Mouse (Mus musculus): Measurements from ENCODE around the gene Mtch1. TPM values are rescaled to one million over a fixed set of nuclear protein-coding genes. Genes with fewer than 3 reads are reported as not detected.

Mtch1 gene
- polyA plus RNA-seq, 1 experiment from 2014 or later: 407 TPM

DNA sequence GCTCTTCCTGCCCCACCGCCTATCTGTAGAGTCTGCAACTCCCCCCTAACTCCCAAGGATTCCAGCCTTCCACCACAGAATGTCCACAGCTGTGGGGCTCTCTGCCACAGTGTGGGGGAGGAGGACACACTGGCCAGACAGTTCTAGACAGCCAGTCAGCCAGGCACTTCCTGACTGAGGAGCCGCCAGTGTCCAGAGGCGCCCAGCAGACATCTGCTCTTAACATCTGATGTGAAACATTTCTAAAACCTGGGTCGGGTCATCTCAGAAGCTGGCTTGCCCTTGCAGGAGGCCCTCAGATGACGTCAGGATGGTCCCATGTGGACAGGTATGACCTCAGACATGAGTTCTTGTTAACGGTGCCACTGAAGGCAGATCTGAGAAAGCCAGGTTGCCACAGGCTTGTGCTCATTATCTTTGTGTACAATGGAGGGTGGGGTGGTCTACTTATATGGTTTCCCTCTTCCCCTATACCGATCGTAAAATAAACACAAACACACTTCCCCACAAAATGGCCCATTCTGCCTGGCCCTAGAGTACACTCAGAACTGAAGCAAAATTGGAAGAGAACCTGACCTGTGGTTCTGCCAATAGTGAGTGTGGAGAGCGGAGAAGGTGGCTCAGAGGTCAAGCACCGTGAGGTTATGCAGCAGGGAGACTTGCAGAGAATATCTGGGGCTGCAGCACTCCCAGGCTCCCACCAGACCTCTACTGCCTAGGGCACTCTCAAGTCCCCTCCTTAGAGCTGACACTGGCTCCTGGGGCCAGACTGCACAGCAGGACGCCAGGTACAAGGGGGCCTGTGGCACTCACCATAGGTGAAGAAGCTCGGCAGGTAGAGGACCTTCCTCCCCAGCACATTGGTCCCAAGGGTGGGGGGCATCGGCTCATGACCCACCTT lies 5.5 kb downstream of the Mtch1 start:
- peak; percentile 20; the same call in 1 of the 2 replicates for ATAC-seq (ENCODE audit: low FRiP score, low read depth)
- Histone ChIP-seq H3K9ac (replicated peaks) (no peak overlapping the region), H3K27ac (replicated peaks) (peak overlapping the region; percentile 65), H3K4me3 (no peak overlapping the region), H3K36me3 (peaks cover 60% of the 10 kb centered on the region), H3K9me3 (no peaks in the 10 kb centered on the region), H3K4me2 (replicated peaks) (peak overlapping the region; percentile 11; the same call in 1 of the 2 replicates), H3K4me1 (peaks cover 41% of the 10 kb centered on the region), H3K27me3 (no peaks in the 10 kb centered on the region)
- 55% methylated on average over 13 of the region's 13 CpGs for WGBS

DNA sequence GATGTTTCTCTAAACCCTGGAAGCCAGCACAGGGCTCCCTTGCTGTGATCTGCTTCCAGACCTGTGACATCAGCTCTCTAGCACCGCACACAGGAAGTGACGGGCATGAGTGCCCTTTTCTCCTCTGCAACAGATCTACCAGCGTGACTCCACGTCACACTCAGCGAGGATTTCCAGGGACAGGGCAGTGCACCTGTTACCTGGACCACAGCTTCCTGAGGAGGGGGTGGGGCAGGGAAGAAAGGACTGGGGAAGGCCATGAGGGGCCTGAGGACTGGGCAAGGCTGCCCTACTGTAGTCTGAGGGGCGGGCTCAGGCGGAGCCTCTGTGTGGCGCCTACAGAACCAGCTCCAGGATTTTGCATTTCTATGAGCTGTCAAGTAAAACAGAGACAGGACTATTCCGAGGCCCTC lies 6.1 kb downstream of the Mtch1 start:
- H3K27ac ChIP-seq (replicated peaks): peak overlapping the region; percentile 65
- H3K4me1 ChIP-seq: peaks cover 40% of the 10 kb centered on the region
- peaks cover 66% of the 10 kb centered on the region for H3K36me3 ChIP-seq
- 18% methylated on average over 9 of the region's 9 CpGs for whole genome bisulfite sequencing
- H3K4me3 ChIP-seq: no peak overlapping the region
- peak overlapping the region; percentile 11; the same call in 1 of the 2 replicates for H3K4me2 ChIP-seq (replicated peaks)
- ATAC-seq (ENCODE audit: low FRiP score, low read depth): peak; percentile 61; the same call in 1 of the 2 replicates
- H3K9ac ChIP-seq (replicated peaks): no peak overlapping the region
- H3K27me3 ChIP-seq: no peaks in the 10 kb centered on the region
- H3K9me3 ChIP-seq: no peaks in the 10 kb centered on the region

DNA sequence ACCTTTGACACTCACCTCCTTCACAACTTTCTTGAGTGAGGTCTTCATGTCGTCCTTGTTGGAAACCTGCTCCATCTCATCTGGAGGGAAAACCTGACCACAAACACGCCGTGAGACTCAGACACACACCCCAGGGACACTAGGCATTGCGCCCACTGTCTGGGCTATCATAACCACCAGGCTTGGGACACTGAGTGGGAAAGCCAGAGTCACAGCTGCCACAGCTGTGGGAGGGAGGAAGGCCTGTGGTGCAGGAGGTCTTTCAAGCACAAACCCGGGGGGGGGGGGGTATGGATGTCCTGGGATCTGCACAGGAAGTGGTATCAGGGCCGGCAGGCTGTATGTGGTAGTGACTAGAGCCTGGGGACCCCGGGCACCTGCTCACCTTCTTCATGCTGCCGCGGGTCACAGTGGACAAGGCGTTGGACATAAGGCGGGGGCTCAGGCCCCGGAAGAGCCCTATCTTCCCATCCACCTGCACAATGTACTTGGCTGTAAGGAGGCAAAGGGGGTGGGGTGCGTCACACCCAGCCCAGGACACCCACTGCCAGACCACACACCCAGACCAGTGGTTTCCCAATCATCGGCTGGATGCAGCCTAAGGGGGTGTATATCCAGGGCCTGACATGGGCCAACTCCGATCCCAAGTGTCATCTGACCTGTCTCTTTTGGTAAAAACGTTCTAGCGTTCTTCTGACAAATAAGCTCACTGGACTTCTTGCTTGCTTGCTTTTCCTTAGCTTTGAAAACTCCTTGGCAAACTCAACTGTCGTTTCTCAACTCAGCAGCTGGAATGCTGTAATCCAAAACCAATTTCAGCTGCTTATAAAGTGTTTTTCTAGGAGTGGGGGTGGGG lies 7.1 kb downstream of the Mtch1 start:
- Histone ChIP-seq H3K4me2 (replicated peaks) (no peak overlapping the region), H3K9me3 (no peaks in the 10 kb centered on the region), H3K36me3 (peaks cover 76% of the 10 kb centered on the region), H3K27ac (replicated peaks) (no peak overlapping the region), H3K4me1 (peaks cover 30% of the 10 kb centered on the region), H3K9ac (replicated peaks) (no peak overlapping the region), H3K27me3 (no peaks in the 10 kb centered on the region), H3K4me3 (no peak overlapping the region)
- ATAC-seq (ENCODE audit: low FRiP score, low read depth): no peak
- 90% methylated on average over 18 of the region's 18 CpGs for WGBS

DNA sequence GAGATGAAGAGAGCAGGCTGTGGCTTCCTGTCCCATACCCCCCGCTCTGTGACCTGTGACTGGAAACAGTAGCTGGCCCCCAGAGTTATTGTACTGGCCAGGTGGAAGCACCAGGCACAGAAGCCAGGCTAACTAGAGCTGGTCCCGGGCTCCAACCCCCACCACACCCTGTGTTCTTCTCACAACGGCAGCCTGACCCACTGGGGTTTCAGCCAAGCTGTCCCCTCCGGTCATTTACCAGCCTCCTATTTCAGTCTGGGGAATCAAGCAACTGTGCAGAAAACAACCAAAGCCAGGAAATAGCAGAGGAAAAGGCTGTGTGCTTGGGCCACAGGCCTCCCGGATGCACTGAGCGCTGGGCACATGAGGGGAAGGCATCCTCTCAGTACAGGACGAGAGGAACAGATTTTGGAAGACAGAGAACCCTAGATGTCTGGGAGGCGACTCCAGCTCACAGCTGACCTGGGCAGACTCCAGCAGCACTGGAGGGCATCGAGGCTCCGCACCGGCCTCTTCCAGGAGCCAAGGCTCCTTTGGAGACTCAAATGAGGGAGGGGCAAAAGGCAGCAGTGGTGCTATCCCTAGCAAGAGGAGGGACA lies 8.5 kb downstream of the Mtch1 start:
- peaks cover 85% of the 10 kb centered on the region for H3K36me3 ChIP-seq
- H3K4me1 ChIP-seq: peaks cover 26% of the 10 kb centered on the region
- no peak overlapping the region for H3K4me2 ChIP-seq (replicated peaks)
- H3K9me3 ChIP-seq: no peaks in the 10 kb centered on the region
- no peak for ATAC-seq (ENCODE audit: low FRiP score, low read depth)
- no peaks in the 10 kb centered on the region for H3K27me3 ChIP-seq
- no peak overlapping the region for H3K4me3 ChIP-seq
- H3K27ac ChIP-seq (replicated peaks): no peak overlapping the region
- WGBS: 86% methylated on average over 11 of the region's 11 CpGs
- no peak overlapping the region for H3K9ac ChIP-seq (replicated peaks)

DNA sequence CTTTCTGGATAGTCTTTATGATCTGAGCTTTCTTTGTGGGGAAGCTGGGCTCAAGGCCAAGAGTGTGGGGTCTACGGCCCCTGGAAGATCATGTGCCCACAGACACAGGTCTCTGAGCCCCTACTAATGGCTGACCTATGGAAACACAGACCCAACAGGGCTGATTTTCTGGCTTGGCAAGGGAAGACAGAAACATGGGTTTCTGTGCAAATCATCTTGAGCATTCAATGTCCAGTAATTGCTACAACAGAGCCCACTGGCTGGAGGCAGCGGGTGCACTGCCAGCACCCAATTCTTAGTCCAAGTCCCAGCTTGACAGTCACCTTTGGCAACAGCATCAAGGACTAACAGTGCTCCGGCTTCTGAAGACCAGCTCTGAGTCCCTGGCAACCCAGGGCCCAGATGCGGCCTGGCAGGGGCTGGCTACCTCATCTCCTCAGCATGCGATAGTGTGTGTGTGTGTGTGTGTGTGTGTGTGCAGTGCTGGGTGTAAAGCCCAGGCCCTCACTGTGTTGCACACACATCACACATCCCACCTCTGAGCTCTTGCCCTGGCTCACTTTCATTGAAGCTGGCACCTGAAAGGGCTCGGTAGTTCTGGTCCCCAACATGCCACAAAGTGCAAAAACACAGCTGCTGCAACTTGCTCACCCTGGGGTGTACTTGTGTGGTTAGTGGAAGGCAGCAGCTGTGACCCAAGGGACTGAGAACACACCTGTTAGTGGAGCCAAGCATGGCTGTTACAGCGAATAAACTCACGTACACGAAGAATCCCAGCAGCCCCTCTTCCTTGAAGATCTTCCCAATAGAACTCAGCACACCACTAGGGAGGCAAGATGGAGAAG lies 9.5 kb downstream of the Mtch1 start:
- no peak overlapping the region; the same call in 1 of the 2 replicates for H3K27ac ChIP-seq (replicated peaks)

DNA sequence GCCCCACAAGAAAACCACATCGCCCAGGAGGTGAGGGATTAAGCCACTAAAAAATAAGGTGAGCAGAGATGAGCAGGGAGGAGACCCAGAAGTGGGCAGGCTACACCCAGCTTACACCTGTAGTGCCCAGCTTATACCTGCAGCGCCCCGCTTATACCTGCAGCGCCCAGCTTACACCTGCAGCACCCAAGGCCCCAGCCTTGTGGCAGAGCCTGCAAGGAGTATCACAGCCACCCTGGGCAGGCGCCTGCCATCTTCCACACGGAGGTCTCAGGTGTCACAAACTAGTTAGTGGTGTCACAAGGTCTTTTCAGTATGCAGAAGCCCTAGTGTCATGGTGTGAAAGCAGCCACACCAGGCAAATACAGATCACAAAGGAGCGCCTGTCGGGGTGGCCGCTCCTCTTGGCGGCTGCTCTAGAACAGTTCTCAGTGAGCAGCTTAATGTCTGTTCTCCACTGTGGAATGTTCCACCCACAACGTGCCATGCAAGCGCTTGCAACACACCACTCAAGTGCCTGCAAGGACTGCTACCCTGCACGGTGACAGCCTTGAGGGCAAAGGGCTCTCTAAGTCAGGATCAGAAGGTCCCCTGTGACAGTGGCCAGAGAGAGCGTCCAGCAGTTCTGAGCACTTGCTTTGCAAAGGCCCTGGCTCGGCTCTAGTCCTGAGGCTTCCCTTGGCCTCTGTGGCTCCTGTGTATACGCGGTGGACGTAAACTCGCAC lies 11.3 kb downstream of the Mtch1 start:
- 94% methylated on average over 19 of the region's 19 CpGs for WGBS
- Histone ChIP-seq H3K9me3 (no peaks in the 10 kb centered on the region), H3K4me3 (no peak overlapping the region), H3K4me1 (peaks cover 16% of the 10 kb centered on the region), H3K36me3 (peaks cover 92% of the 10 kb centered on the region), H3K27ac (replicated peaks) (no peak overlapping the region), H3K9ac (replicated peaks) (no peak overlapping the region), H3K27me3 (no peaks in the 10 kb centered on the region), H3K4me2 (replicated peaks) (no peak overlapping the region)
- no peak for ATAC-seq (ENCODE audit: low FRiP score, low read depth)

More for the DNA sequence above, 9.5 kb downstream of the Mtch1 start:
- no peak for ATAC-seq (ENCODE audit: low FRiP score, low read depth)
- Histone ChIP-seq H3K36me3 (peaks cover 86% of the 10 kb centered on the region), H3K4me2 (replicated peaks) (no peak overlapping the region), H3K9ac (replicated peaks) (no peak overlapping the region), H3K9me3 (no peaks in the 10 kb centered on the region), H3K4me1 (peaks cover 26% of the 10 kb centered on the region), H3K27me3 (no peaks in the 10 kb centered on the region), H3K4me3 (no peak overlapping the region)
- 94% methylated on average over 9 of the region's 9 CpGs for WGBS

DNA sequence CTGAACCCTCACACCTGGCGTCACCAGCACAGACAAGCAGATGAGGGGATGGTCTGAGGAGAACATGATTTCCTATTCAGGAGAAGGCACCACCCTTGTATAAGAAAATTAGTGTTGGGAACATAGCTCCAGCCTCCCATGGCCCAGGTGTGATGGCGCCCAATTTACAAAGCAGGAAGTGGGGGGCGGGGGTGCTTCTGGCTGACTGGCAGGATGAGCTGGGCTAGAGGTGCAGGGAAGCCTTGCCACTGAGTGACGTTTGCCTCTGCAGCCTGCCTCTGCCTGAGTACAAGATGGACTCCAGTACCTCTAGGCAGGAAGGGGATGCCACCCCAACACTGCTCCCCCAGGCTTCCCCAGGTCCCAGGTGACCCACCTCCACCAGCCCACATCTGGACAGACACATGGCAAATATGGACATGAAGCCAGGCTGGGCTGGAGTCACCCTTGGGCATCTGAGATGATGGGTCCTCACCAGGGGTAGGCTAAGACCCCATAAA lies 15.5 kb downstream of the Mtch1 start:
- peaks cover 6% of the 10 kb centered on the region; the same call in 1 of the 2 replicates for H3K27me3 ChIP-seq
- no peak overlapping the region for H3K4me2 ChIP-seq (replicated peaks)
- 88% methylated on average over 4 of the region's 4 CpGs for WGBS
- peaks cover 32% of the 10 kb centered on the region for H3K4me1 ChIP-seq
- ATAC-seq (ENCODE audit: low FRiP score, low read depth): no peak
- H3K9me3 ChIP-seq: no peaks in the 10 kb centered on the region
- peak overlapping the region; percentile 70; the same call in 1 of the 2 replicates for H3K27ac ChIP-seq (replicated peaks)
- no peak overlapping the region for H3K9ac ChIP-seq (replicated peaks)
- H3K4me3 ChIP-seq: no peak overlapping the region
- H3K36me3 ChIP-seq: peaks cover 62% of the 10 kb centered on the region

DNA sequence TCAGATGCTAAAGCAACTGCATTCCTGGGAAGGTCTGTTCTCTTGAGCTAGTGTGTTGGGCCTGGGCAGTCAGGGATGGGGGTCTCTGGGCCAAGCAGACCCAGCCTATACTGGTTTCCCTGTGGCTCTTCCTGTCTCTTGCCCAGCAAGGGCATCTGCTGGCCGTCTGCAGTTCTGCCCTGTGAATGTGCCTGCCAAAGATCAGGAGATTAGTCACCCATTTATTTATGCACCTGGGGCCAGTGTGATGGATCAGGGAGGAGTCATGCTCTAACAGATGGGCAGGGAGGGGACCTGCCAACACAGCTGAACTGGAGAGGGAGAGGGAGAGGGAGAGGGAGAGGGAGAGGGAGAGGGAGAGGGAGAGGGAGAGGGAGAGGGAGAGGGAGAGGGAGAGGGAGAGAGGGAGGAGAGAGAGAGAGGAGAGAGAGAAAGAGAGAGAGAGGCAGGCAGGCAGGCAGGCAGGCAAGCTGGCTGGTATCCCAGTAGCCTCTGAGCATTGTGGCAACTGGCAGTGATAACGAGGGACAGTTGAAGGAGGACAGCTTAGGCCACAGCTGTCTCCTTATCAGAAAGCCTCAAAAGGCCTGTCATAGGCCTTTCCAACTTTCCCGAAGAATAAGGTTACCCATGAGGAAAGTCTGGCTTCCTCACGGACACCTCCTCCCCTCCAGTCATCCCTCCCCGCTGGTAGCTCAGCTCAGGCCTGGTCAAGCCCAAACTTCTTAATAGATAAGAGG lies 16.9 kb downstream of the Mtch1 start:
- peaks cover 46% of the 10 kb centered on the region for H3K4me1 ChIP-seq
- no peak overlapping the region for H3K4me2 ChIP-seq (replicated peaks)
- 16% methylated on average over 5 of the region's 5 CpGs for WGBS
- peaks cover 48% of the 10 kb centered on the region for H3K36me3 ChIP-seq
- peak overlapping the region; percentile 70 for H3K27ac ChIP-seq (replicated peaks)
- H3K9ac ChIP-seq (replicated peaks): no peak overlapping the region
- no peak for ATAC-seq (ENCODE audit: low FRiP score, low read depth)
- H3K27me3 ChIP-seq: peaks cover 15% of the 10 kb centered on the region; the same call in 1 of the 2 replicates
- no peaks in the 10 kb centered on the region for H3K9me3 ChIP-seq
- H3K4me3 ChIP-seq: no peak overlapping the region

DNA sequence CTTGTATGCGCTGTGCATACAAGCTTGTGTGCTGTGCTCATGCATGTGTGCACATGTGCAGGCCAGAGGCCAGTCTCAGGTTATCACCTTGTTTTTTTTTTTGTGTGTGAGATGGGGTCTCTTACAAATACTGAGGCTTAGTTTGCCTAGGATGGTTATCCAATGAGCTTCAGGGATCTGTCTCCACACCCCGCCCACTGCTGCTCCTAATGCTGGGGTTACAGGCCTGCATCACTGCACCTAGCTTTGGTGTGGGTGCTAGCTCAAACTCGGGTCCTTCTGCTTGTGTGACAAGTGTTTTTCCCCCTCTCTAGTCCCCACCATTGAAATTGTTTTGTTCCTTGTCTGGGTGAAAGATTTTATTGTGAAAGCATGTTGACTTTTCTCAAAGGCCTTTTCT lies 17.5 kb downstream of the Mtch1 start:
- H3K36me3 ChIP-seq: peaks cover 42% of the 10 kb centered on the region
- 89% methylated on average over 3 of the region's 3 CpGs for WGBS
- H3K4me1 ChIP-seq: peaks cover 49% of the 10 kb centered on the region

DNA sequence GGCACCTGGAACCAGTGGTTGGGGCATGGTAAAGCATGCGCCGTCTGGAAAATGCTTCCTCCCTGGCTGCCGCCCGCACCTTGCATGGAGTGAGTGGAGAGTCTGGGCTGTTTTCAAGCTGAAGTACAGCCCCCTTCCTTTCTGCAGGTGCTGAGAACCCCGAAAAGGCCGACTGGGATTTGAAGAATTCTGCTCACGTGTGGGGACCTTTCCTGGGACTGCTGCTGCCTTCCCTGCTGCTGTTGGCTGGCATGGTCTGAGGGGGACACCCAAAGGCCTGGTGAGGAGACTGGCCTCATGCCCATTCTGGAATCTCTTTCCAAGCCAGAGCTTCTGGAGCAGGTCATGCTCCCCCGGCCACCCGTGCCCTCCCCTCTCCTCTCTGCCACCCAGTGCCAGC lies 20.0 kb downstream of the Mtch1 start:
- Histone ChIP-seq H3K9me3 (no peaks in the 10 kb centered on the region), H3K4me2 (replicated peaks) (no peak overlapping the region; the same call in 1 of the 2 replicates), H3K27ac (replicated peaks) (peak overlapping the region; percentile 80), H3K27me3 (peaks cover 33% of the 10 kb centered on the region), H3K4me3 (no peak overlapping the region), H3K36me3 (peaks cover 21% of the 10 kb centered on the region), H3K9ac (replicated peaks) (peak overlapping the region; percentile 43; the same call in 1 of the 2 replicates), H3K4me1 (peaks cover 49% of the 10 kb centered on the region)
- ATAC-seq (ENCODE audit: low FRiP score, low read depth): no peak
- WGBS: 77% methylated on average over 9 of the region's 9 CpGs

More for the DNA sequence above, 17.5 kb downstream of the Mtch1 start:
- Histone ChIP-seq H3K9ac (replicated peaks) (no peak overlapping the region), H3K27ac (replicated peaks) (peak overlapping the region; percentile 70), H3K27me3 (peaks cover 15% of the 10 kb centered on the region; the same call in 1 of the 2 replicates), H3K9me3 (no peaks in the 10 kb centered on the region), H3K4me2 (replicated peaks) (no peak overlapping the region), H3K4me3 (no peak overlapping the region)
- ATAC-seq (ENCODE audit: low FRiP score, low read depth): no peak

Data from midbrain, embryonic 12.5 days (tissue).